Mouse (Mus musculus): ENCODE results near the gene Gm11214. TPM values are rescaled to one million over a fixed set of nuclear protein-coding genes. Genes with fewer than 3 reads are reported as not detected.

Gene Gm11214
- polyA plus RNA-seq, 1 experiment from 2014 or later, result not detected

DNA sequence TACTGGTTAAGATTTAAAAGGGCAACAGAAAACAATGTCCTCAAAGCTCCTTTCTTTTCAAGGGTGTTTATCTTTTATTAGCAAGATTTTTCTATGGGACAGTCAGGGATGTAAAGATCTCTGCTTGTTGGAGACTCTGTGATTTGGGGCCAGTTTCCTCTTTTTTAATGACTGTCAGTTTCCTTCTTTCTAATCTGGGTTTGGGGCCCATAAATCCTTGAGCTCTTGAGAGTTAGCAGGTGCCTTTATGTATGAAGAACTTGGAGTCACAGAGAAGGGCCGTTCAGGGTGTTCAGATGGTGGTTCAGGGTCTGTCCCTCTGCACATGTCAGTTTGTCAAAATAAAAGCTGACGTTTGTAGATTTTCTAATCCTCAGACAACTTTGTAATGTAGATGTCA lies 11.9 kb upstream of the Gm11214 start:
- peak; percentile 23 for DNase-seq (ENCODE audit: low spot score, missing footprints)
- H3K4me1 ChIP-seq (ENCODE audit: control insufficient read depth, insufficient read depth, low read length), result no peaks in the 10 kb centered on the region

DNA sequence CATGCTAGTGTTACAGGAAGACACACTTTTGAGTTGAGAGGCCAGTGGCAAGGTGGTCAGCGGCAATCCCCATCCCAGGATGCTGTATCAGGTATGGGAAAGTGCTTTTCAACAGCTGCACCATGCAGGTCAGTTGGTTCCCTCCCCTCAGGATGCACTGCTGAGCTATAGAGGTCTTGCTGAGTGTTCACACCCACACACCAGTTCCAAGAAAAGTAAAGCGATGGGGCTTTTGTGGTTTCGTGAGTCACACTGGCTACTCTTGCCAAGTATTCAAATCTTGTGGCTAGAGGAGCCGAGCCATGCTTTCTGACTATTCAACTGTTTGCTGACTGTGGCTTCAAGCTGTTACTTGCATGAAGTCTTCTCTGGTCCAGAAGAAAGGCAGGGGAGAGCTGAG lies 5.1 kb upstream of the Gm11214 start:
- DNase-seq (ENCODE audit: low spot score, missing footprints), result peak; percentile 56
- no peak for ATAC-seq (ENCODE audit: low FRiP score)
- H3K4me2 ChIP-seq, result no peak overlapping the region

More for the DNA sequence above, 11.9 kb upstream of the Gm11214 start:
- 78% methylated on average over 2 of the region's 2 CpGs for whole genome bisulfite sequencing
- Histone ChIP-seq H3K4me2 (no peak overlapping the region), H3K27ac (ENCODE audit: low read depth, low read length) (no peak overlapping the region), H3K9ac (ENCODE audit: low read length) (no peak overlapping the region), H3K9me3 (ENCODE audit: control insufficient read depth, low read length) (no peaks in the 10 kb centered on the region), H3K36me3 (ENCODE audit: control insufficient read depth, insufficient read depth, low read length) (no peaks in the 10 kb centered on the region), H3K27me3 (ENCODE audit: control insufficient read depth, insufficient read depth, low read length) (no peaks in the 10 kb centered on the region), H3K4me3 (ENCODE audit: low read depth, low read length) (no peak overlapping the region)
- no peak for ATAC-seq (ENCODE audit: low FRiP score)

DNA sequence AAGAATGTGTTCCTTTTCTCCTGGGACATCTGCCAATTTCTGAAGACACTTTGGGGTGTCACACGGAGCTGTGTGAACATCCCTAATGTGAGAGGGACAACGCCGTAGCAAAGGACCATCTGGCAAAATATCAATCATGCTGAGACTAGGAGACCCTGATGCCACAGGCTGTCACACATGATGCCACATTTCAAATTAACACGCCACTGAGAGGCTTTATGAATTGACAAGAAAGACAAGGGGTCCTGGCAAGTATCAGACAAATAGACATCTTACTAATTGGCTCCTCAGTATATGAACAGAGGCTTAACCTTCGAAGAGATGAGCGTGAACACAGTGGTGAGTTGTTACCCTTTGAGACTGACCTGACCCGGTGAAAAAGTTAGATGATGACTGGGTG lies 2.6 kb upstream of the Gm11214 start:
- ATAC-seq (ENCODE audit: low FRiP score) (no peak), DNase-seq (ENCODE audit: low spot score, missing footprints) (peak; percentile 74)
- Histone ChIP-seq H3K4me1 (ENCODE audit: control insufficient read depth, insufficient read depth, low read length) (no peaks in the 10 kb centered on the region), H3K27me3 (ENCODE audit: control insufficient read depth, insufficient read depth, low read length) (no peaks in the 10 kb centered on the region), H3K4me3 (ENCODE audit: low read depth, low read length) (no peak overlapping the region), H3K9me3 (ENCODE audit: control insufficient read depth, low read length) (no peaks in the 10 kb centered on the region), H3K36me3 (ENCODE audit: control insufficient read depth, insufficient read depth, low read length) (no peaks in the 10 kb centered on the region), H3K4me2 (no peak overlapping the region), H3K9ac (ENCODE audit: low read length) (no peak overlapping the region), H3K27ac (ENCODE audit: low read depth, low read length) (no peak overlapping the region)
- 85% methylated on average over 7 of the region's 7 CpGs for WGBS

More for the DNA sequence above, 5.1 kb upstream of the Gm11214 start:
- Histone ChIP-seq H3K9me3 (ENCODE audit: control insufficient read depth, low read length) (no peaks in the 10 kb centered on the region), H3K27ac (ENCODE audit: low read depth, low read length) (no peak overlapping the region), H3K4me1 (ENCODE audit: control insufficient read depth, insufficient read depth, low read length) (no peaks in the 10 kb centered on the region), H3K4me3 (ENCODE audit: low read depth, low read length) (no peak overlapping the region), H3K9ac (ENCODE audit: low read length) (no peak overlapping the region), H3K27me3 (ENCODE audit: control insufficient read depth, insufficient read depth, low read length) (no peaks in the 10 kb centered on the region), H3K36me3 (ENCODE audit: control insufficient read depth, insufficient read depth, low read length) (no peaks in the 10 kb centered on the region)
- WGBS, result 80% methylated on average over 4 of the region's 4 CpGs

DNA sequence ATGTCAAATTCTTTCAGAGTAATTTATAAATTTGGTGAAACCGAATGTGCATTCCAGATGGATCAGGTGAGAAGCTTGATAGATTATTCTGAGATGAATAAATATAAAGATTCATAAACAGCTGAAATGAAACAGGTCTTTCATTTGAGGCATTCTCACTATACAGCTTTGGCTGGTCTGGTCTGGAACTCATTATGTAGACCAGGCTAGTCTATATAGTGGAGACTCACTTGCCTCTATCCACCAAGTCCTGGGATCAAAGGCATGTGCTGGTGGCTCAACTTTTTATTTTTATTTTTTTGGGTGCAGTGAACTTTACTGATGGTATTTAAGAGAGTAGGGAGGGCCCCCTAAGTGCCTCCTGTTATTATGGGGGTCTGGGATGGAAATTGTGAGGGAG lies 1.3 kb downstream of the Gm11214 start:
- Histone ChIP-seq H3K27me3 (ENCODE audit: control insufficient read depth, insufficient read depth, low read length) (no peaks in the 10 kb centered on the region), H3K36me3 (ENCODE audit: control insufficient read depth, insufficient read depth, low read length) (no peaks in the 10 kb centered on the region), H3K4me3 (ENCODE audit: low read depth, low read length) (no peak overlapping the region), H3K4me1 (ENCODE audit: control insufficient read depth, insufficient read depth, low read length) (no peaks in the 10 kb centered on the region), H3K27ac (ENCODE audit: low read depth, low read length) (no peak overlapping the region), H3K4me2 (no peak overlapping the region), H3K9ac (ENCODE audit: low read length) (no peak overlapping the region), H3K9me3 (ENCODE audit: control insufficient read depth, low read length) (no peaks in the 10 kb centered on the region)
- WGBS, result 64% methylated on average over 1 of the region's 1 CpGs
- DNase-seq (ENCODE audit: low spot score, missing footprints) (no peak), ATAC-seq (ENCODE audit: low FRiP score) (peak; percentile 55; the same call in 1 of the 2 replicates)

DNA sequence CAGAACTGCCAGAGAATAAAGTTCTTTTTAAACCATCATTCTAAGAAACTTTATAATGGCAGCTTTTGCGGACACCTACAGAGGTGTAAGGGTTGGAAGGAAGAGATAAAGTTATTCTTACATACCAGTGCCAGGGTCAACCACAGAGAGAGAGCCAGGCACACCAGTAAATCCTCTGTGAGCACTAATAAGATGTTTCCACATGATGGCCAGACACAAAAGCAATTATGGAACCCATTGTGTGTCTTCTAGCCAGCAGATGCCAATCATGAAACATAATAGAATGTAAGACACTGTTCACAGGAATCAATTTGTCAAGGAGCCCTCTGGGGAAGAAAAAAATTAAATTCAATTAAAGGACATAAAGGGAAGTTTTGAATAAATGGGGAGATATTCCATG lies 1.8 kb downstream of the Gm11214 start:
- ATAC-seq (ENCODE audit: low FRiP score) (no peak), DNase-seq (ENCODE audit: low spot score, missing footprints) (peak; percentile 78)
- Histone ChIP-seq H3K36me3 (ENCODE audit: control insufficient read depth, insufficient read depth, low read length) (no peaks in the 10 kb centered on the region), H3K27ac (ENCODE audit: low read depth, low read length) (no peak overlapping the region), H3K4me2 (no peak overlapping the region), H3K27me3 (ENCODE audit: control insufficient read depth, insufficient read depth, low read length) (no peaks in the 10 kb centered on the region), H3K9ac (ENCODE audit: low read length) (no peak overlapping the region), H3K4me3 (ENCODE audit: low read depth, low read length) (no peak overlapping the region), H3K9me3 (ENCODE audit: control insufficient read depth, low read length) (no peaks in the 10 kb centered on the region), H3K4me1 (ENCODE audit: control insufficient read depth, insufficient read depth, low read length) (no peaks in the 10 kb centered on the region)
- 50% methylated on average over 1 of the region's 1 CpGs for WGBS

DNA sequence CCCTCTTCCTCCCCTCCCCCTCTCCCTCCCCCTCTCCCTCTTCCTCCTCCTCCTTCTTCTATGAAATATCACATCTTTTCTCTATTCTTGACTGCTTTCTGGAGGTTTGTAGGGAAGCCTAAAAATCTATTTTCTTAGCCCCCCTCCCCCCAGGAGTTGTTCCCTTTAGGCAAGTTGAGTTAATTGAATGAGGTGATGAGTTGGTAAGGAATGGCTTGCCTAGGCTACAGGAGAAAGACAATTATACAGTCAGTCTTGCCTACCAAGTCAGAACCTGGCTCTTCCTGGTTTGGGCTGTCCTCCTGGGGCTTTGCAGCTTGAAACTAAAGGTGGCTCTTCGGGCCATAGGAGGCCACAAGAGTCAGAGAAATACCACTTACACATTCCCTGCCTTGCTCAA lies 3.4 kb downstream of the Gm11214 start:
- H3K9me3 ChIP-seq (ENCODE audit: control insufficient read depth, low read length), result no peaks in the 10 kb centered on the region
- H3K4me3 ChIP-seq (ENCODE audit: low read depth, low read length), result no peak overlapping the region
- H3K9ac ChIP-seq (ENCODE audit: low read length), result no peak overlapping the region
- H3K4me2 ChIP-seq, result no peak overlapping the region
- no peak for DNase-seq (ENCODE audit: low spot score, missing footprints)
- 79% methylated on average over 1 of the region's 1 CpGs for WGBS
- no peaks in the 10 kb centered on the region for H3K4me1 ChIP-seq (ENCODE audit: control insufficient read depth, insufficient read depth, low read length)
- H3K27me3 ChIP-seq (ENCODE audit: control insufficient read depth, insufficient read depth, low read length), result no peaks in the 10 kb centered on the region
- H3K27ac ChIP-seq (ENCODE audit: low read depth, low read length), result no peak overlapping the region
- ATAC-seq (ENCODE audit: low FRiP score), result no peak
- H3K36me3 ChIP-seq (ENCODE audit: control insufficient read depth, insufficient read depth, low read length), result no peaks in the 10 kb centered on the region

DNA sequence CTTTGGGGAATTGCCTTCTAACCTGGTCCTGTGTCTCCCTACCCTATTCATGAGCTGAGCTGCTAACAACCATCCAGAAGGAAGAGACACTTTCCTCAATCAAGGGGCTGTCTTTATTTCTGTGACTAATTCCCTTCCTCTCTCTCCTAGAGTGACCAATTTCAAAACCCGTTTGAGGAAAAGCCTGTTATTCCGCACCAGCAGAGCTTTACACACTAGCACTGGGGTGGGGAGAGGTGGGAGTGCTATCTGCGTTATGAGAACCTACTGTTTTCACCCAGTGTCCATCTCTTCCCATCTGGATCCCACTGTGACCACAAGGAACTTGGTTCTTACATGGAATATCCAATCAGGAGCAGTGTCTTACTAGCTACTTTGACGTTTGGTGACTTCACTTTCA lies 4.1 kb downstream of the Gm11214 start:
- no peak overlapping the region for H3K4me3 ChIP-seq (ENCODE audit: low read depth, low read length)
- peak; percentile 81 for DNase-seq (ENCODE audit: low spot score, missing footprints)
- no peak overlapping the region for H3K27ac ChIP-seq (ENCODE audit: low read depth, low read length)
- H3K4me2 ChIP-seq, result no peak overlapping the region
- no peaks in the 10 kb centered on the region for H3K27me3 ChIP-seq (ENCODE audit: control insufficient read depth, insufficient read depth, low read length)
- H3K9ac ChIP-seq (ENCODE audit: low read length), result no peak overlapping the region
- no peaks in the 10 kb centered on the region for H3K36me3 ChIP-seq (ENCODE audit: control insufficient read depth, insufficient read depth, low read length)
- no peaks in the 10 kb centered on the region for H3K9me3 ChIP-seq (ENCODE audit: control insufficient read depth, low read length)
- 29% methylated on average over 4 of the region's 4 CpGs for WGBS
- no peaks in the 10 kb centered on the region for H3K4me1 ChIP-seq (ENCODE audit: control insufficient read depth, insufficient read depth, low read length)
- ATAC-seq (ENCODE audit: low FRiP score), result no peak

DNA sequence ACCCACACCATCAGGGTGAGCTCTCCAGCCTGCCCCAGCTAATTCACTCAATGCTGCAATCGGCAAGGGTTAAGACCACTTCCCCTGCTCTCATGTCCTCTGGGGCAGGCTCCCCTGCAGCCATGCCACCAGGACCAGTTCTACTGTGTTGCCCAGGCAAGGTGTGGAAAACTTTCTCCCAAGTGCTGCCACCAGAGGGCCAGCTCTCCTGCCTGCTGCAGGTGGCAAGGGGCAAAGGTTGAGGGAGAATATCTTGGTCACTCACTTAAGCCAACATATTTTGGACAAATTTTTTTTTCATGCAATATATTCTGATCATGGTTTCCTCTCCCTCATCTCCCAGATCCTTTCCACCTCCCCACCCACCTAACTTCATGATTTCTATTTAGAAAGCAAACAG lies 8.8 kb downstream of the Gm11214 start:
- no peaks in the 10 kb centered on the region for H3K27me3 ChIP-seq (ENCODE audit: control insufficient read depth, insufficient read depth, low read length)
- no peak overlapping the region for H3K27ac ChIP-seq (ENCODE audit: low read depth, low read length)
- H3K9me3 ChIP-seq (ENCODE audit: control insufficient read depth, low read length), result no peaks in the 10 kb centered on the region
- no peak overlapping the region for H3K9ac ChIP-seq (ENCODE audit: low read length)
- no peak overlapping the region for H3K4me3 ChIP-seq (ENCODE audit: low read depth, low read length)
- peak; percentile 60 for DNase-seq (ENCODE audit: low spot score, missing footprints)
- no peaks in the 10 kb centered on the region for H3K36me3 ChIP-seq (ENCODE audit: control insufficient read depth, insufficient read depth, low read length)
- WGBS, result 63% methylated on average over 1 of the region's 1 CpGs
- ATAC-seq (ENCODE audit: low FRiP score), result no peak
- no peaks in the 10 kb centered on the region for H3K4me1 ChIP-seq (ENCODE audit: control insufficient read depth, insufficient read depth, low read length)
- no peak overlapping the region for H3K4me2 ChIP-seq

DNA sequence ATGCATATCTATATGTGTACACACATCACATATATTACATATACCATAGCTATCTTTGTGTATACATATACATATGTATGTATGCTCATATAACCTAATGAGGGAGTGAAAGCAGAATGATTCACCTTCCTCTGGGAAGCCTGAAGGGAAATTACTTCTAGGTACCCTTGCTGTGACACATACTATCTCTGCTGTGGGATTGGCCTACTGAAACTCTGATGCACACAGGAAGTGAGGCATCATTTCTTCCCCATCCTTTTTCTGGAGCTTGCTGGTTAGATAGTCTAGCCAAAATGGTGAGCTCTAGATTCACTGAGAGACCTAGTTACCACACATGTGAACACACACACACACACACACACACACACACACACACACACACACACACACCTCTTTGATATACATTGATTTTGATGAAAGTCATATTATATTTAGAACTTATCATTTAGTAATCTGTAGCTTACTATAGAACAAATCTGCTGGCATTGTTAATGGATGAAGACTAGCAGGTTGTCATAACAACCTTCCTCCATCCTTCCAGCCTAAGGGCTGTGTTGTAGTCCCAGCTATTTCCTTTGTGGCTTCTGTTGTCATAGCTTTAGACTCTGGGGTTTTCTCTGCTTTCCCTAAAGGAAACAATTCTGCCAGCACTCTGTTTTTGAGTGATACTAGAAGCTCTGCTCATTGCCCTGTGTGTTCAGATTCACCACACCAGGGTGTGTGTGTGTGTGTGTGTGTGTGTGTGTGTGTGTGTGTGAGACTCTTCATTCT lies 19.0 kb downstream of the Gm11214 start:
- Histone ChIP-seq H3K9me3 (ENCODE audit: control insufficient read depth, low read length) (no peaks in the 10 kb centered on the region), H3K36me3 (ENCODE audit: control insufficient read depth, insufficient read depth, low read length) (no peaks in the 10 kb centered on the region), H3K4me2 (no peak overlapping the region), H3K9ac (ENCODE audit: low read length) (no peak overlapping the region), H3K27ac (ENCODE audit: low read depth, low read length) (no peak overlapping the region), H3K4me3 (ENCODE audit: low read depth, low read length) (no peak overlapping the region), H3K27me3 (ENCODE audit: control insufficient read depth, insufficient read depth, low read length) (no peaks in the 10 kb centered on the region), H3K4me1 (ENCODE audit: control insufficient read depth, insufficient read depth, low read length) (no peaks in the 10 kb centered on the region)
- no peak for DNase-seq (ENCODE audit: low spot score, missing footprints)
- no peak for ATAC-seq (ENCODE audit: low FRiP score)
